Mouse (Mus musculus) erythroblast, embryonic 14.5 days (primary cell): ENCODE data around the gene Snn. TPM values are rescaled to one million over a fixed set of nuclear protein-coding genes. Genes with fewer than 3 reads are reported as not detected.

ENCODE experiments used
- H3K27me3 ChIP-seq: 2 replicates; pipeline ENCODE4 v1.6.1; 2012; ENCODE audit warnings: inconsistent platforms; ENCODE audit not compliant: control insufficient read depth
- H3K36me3 ChIP-seq: 2 replicates; pipeline ENCODE4 v1.6.1; 2012; ENCODE audit warnings: mild to moderate bottlenecking, inconsistent platforms; ENCODE audit not compliant: control insufficient read depth
- H3K4me1 ChIP-seq: 2 replicates; pipeline ENCODE4 v1.6.1; 2012; ENCODE audit warnings: inconsistent platforms; ENCODE audit not compliant: control insufficient read depth
- H3K4me3 ChIP-seq: replicated peaks from 2 replicates; pipeline ENCODE3; 2012; ENCODE audit warnings: moderate library complexity, mild to moderate bottlenecking, inconsistent platforms
- H3K9me3 ChIP-seq: 2 replicates; pipeline ENCODE4 v1.6.1; 2012; ENCODE audit warnings: low read length, inconsistent platforms, mixed read lengths; ENCODE audit not compliant: control insufficient read depth
- GATA1 ChIP-seq: IDR thresholded peaks from 2 replicates; pipeline ENCODE4 v1.6.1; 2012; ENCODE audit warnings: low read length, inconsistent platforms, mixed read lengths
- TAL1 ChIP-seq: IDR thresholded peaks from 3 replicates; pipeline ENCODE4 v1.6.1; 2012; ENCODE audit warnings: low read length, inconsistent platforms, mixed read lengths
- polyA plus RNA-seq: library from polyadenylated mRNA; stranded (reverse); fragments of >175 nt; gene quantifications from 2 replicates; pipeline ENCODE4 v1.2.3, GENCODE M21; 2012

Gene Snn
- polyA plus RNA-seq, 1 experiment, result 0.04 TPM

GRCm38 (mm10) chr16:11022113-11022489 is 38.6 kb upstream of the Snn start:
- no peaks in the 10 kb centered on the region for H3K4me1 ChIP-seq
- no peaks in the 10 kb centered on the region for H3K36me3 ChIP-seq
- TF ChIP-seq GATA1, result no peak
- TF ChIP-seq TAL1, result no peak
- H3K4me3 ChIP-seq, result no peak overlapping the region
- H3K9me3 ChIP-seq, result no peaks in the 10 kb centered on the region
- H3K27me3 ChIP-seq, result no peaks in the 10 kb centered on the region

- Histone ChIP-seq H3K4me3 (no peak overlapping the region), H3K9me3 (no peaks in the 10 kb centered on the region)
These were observed 37.1 kb upstream of the Snn start for GRCm38 (mm10) chr16:11023618-11024017.

GRCm38 (mm10) chr16:11024841-11025240 is 35.9 kb upstream of the Snn start:
- H3K36me3 ChIP-seq, result no peaks in the 10 kb centered on the region
- no peaks in the 10 kb centered on the region for H3K9me3 ChIP-seq
- H3K27me3 ChIP-seq, result no peaks in the 10 kb centered on the region
- TF ChIP-seq GATA1, result no peak
- no peak for TF ChIP-seq TAL1
- H3K4me3 ChIP-seq, result no peak overlapping the region
- no peaks in the 10 kb centered on the region for H3K4me1 ChIP-seq

More at GRCm38 (mm10) chr16:11023618-11024017, 37.1 kb upstream of the Snn start:
- TF ChIP-seq TAL1 (no peak), GATA1 (no peak)
- no peaks in the 10 kb centered on the region for H3K27me3 ChIP-seq
- no peaks in the 10 kb centered on the region for H3K4me1 ChIP-seq
- no peaks in the 10 kb centered on the region for H3K36me3 ChIP-seq

- Histone ChIP-seq H3K4me3 (no peak overlapping the region), H3K9me3 (no peaks in the 10 kb centered on the region), H3K4me1 (no peaks in the 10 kb centered on the region), H3K36me3 (no peaks in the 10 kb centered on the region), H3K27me3 (no peaks in the 10 kb centered on the region)
- no peak for TF ChIP-seq GATA1
- no peak for TF ChIP-seq TAL1
These were observed 32.5 kb upstream of the Snn start for GRCm38 (mm10) chr16:11028206-11028605.

GRCm38 (mm10) chr16:11030844-11031243 is 29.9 kb upstream of the Snn start:
- no peaks in the 10 kb centered on the region for H3K9me3 ChIP-seq
- TF ChIP-seq TAL1, result no peak
- TF ChIP-seq GATA1, result no peak
- no peak overlapping the region for H3K4me3 ChIP-seq
- no peaks in the 10 kb centered on the region for H3K36me3 ChIP-seq
- no peaks in the 10 kb centered on the region for H3K27me3 ChIP-seq
- H3K4me1 ChIP-seq, result no peaks in the 10 kb centered on the region

- Histone ChIP-seq H3K36me3 (no peaks in the 10 kb centered on the region), H3K4me3 (no peak overlapping the region), H3K4me1 (no peaks in the 10 kb centered on the region), H3K27me3 (no peaks in the 10 kb centered on the region), H3K9me3 (no peaks in the 10 kb centered on the region)
- TF ChIP-seq GATA1 (no peak), TAL1 (no peak)
These were observed 29.4 kb upstream of the Snn start for GRCm38 (mm10) chr16:11031320-11031719.

GRCm38 (mm10) chr16:11034193-11034803 is 26.4 kb upstream of the Snn start:
- H3K36me3 ChIP-seq, result no peaks in the 10 kb centered on the region
- H3K4me1 ChIP-seq, result no peaks in the 10 kb centered on the region
- H3K27me3 ChIP-seq, result no peaks in the 10 kb centered on the region
- TF ChIP-seq GATA1, result no peak
- TF ChIP-seq TAL1, result no peak
- no peak overlapping the region for H3K4me3 ChIP-seq
- no peaks in the 10 kb centered on the region for H3K9me3 ChIP-seq

GRCm38 (mm10) chr16:11035273-11035672 is 25.5 kb upstream of the Snn start:
- Histone ChIP-seq H3K4me3 (no peak overlapping the region), H3K27me3 (no peaks in the 10 kb centered on the region), H3K4me1 (no peaks in the 10 kb centered on the region), H3K9me3 (no peaks in the 10 kb centered on the region), H3K36me3 (no peaks in the 10 kb centered on the region)
- TF ChIP-seq GATA1 (no peak), TAL1 (no peak)

GRCm38 (mm10) chr16:11035790-11036431 is 24.8 kb upstream of the Snn start:
- TF ChIP-seq GATA1 (no peak), TAL1 (no peak)
- Histone ChIP-seq H3K4me3 (no peak overlapping the region), H3K27me3 (no peaks in the 10 kb centered on the region), H3K9me3 (no peaks in the 10 kb centered on the region), H3K36me3 (no peaks in the 10 kb centered on the region), H3K4me1 (no peaks in the 10 kb centered on the region)

- Histone ChIP-seq H3K36me3 (no peaks in the 10 kb centered on the region), H3K9me3 (no peaks in the 10 kb centered on the region), H3K4me3 (no peak overlapping the region), H3K27me3 (no peaks in the 10 kb centered on the region), H3K4me1 (no peaks in the 10 kb centered on the region)
- no peak for TF ChIP-seq GATA1
- TF ChIP-seq TAL1, result no peak
These were observed 20.1 kb upstream of the Snn start for GRCm38 (mm10) chr16:11040603-11041002.
